Mouse (Mus musculus): ENCODE results near the gene Trpc3. TPM values are rescaled to one million over a fixed set of nuclear protein-coding genes. Genes with fewer than 3 reads are reported as not detected.

Trpc3 gene
- polyA plus RNA-seq (2012; rRNA removed) (5.7 and 6.0 TPM in 2 replicates), polyA plus RNA-seq (2014; fragmentation: Nextera tagmentation; extraction: Ambion mirVana) (3.5 and 3.9 TPM in 2 replicates)

GRCm38 (mm10) chr3:36689392-36690291 lies at the start of gene Trpc3:
Trpc3 (minus strand) TSS chr3:36690167.
- Histone ChIP-seq H3K9me3 (ENCODE audit: control insufficient read depth, low read length) (no peaks in the 10 kb centered on the region), H3K4me1 (ENCODE audit: control insufficient read depth, insufficient read depth, low read length) (peaks cover 10% of the 10 kb centered on the region; the same call in 1 of the 2 replicates), H3K4me3 (replicated peaks; ENCODE audit: low read length) (peak within 1 kb of the TSS; percentile 67), H3K36me3 (ENCODE audit: control insufficient read depth, insufficient read depth, low read length) (no peaks in the 10 kb centered on the region), H3K4me2 (replicated peaks; ENCODE audit: low read depth, low read length, severe bottlenecking) (peak within 1 kb of the TSS; percentile 86), H3K9ac (ENCODE audit: low read depth, low read length, severe bottlenecking) (peak within 1 kb of the TSS; percentile 78), H3K27ac (replicated peaks; ENCODE audit: low read depth, low read length) (no peak within 1 kb of the TSS), H3K27me3 (ENCODE audit: control insufficient read depth, insufficient read depth, low read length) (peaks cover 18% of the 10 kb centered on the region)
- TF ChIP-seq POLR2A (IDR thresholded peaks at IDR 0.05; ENCODE audit: borderline replicate concordance, extremely low read depth, insufficient read depth, insufficient read length) = no peak
- under 1% methylated on average over 51 of the region's 91 CpGs for WGBS
- peak; percentile 86 for ATAC-seq (ENCODE audit: low FRiP score, low read depth)
- peak; percentile 75 for DNase-seq (ENCODE audit: low spot score)

GRCm38 (mm10) chr3:36738071-36738470 lies 48.1 kb upstream of the Trpc3 start:
- Histone ChIP-seq H3K27ac (replicated peaks; ENCODE audit: low read depth, low read length) (no peak overlapping the region), H3K4me2 (replicated peaks; ENCODE audit: low read depth, low read length, severe bottlenecking) (no peak overlapping the region), H3K9ac (ENCODE audit: low read depth, low read length, severe bottlenecking) (no peak overlapping the region), H3K36me3 (ENCODE audit: control insufficient read depth, insufficient read depth, low read length) (no peaks in the 10 kb centered on the region), H3K27me3 (ENCODE audit: control insufficient read depth, insufficient read depth, low read length) (no peaks in the 10 kb centered on the region), H3K9me3 (ENCODE audit: control insufficient read depth, low read length) (no peaks in the 10 kb centered on the region), H3K4me3 (replicated peaks; ENCODE audit: low read length) (no peak overlapping the region), H3K4me1 (ENCODE audit: control insufficient read depth, insufficient read depth, low read length) (no peaks in the 10 kb centered on the region)
- no peak for TF ChIP-seq POLR2A (IDR thresholded peaks at IDR 0.05; ENCODE audit: borderline replicate concordance, extremely low read depth, insufficient read depth, insufficient read length)
- no peak for ATAC-seq (ENCODE audit: low FRiP score, low read depth)
- DNase-seq (ENCODE audit: low spot score) = no peak
- WGBS = 72% methylated on average over 4 of the region's 4 CpGs

DNA sequence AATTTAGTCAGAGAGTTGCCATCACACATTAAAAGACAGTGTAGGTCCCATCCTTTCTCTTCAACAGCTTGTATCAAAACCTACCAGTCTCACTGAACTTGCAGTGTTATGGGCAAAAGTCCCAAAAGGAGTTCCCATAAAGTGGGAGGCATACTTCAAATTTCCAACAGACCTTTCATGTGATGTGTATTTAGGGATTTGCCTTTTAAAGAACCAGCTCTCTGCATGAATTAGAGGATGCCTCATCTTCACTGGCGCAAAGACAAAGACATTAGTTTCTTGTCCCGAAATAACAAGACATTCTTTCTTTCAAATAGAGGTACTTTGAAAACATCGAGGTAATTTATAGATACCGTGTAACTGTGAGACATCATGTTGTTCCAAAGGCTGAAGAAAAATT lies 43.1 kb upstream of the Trpc3 start:
- H3K4me1 ChIP-seq (ENCODE audit: control insufficient read depth, insufficient read depth, low read length) = no peaks in the 10 kb centered on the region
- no peak overlapping the region for H3K4me3 ChIP-seq (replicated peaks; ENCODE audit: low read length)
- 93% methylated on average over 4 of the region's 4 CpGs for WGBS
- H3K4me2 ChIP-seq (replicated peaks; ENCODE audit: low read depth, low read length, severe bottlenecking) = no peak overlapping the region
- no peak overlapping the region for H3K27ac ChIP-seq (replicated peaks; ENCODE audit: low read depth, low read length)
- no peaks in the 10 kb centered on the region for H3K9me3 ChIP-seq (ENCODE audit: control insufficient read depth, low read length)
- no peak for TF ChIP-seq POLR2A (IDR thresholded peaks at IDR 0.05; ENCODE audit: borderline replicate concordance, extremely low read depth, insufficient read depth, insufficient read length)
- H3K9ac ChIP-seq (ENCODE audit: low read depth, low read length, severe bottlenecking) = no peak overlapping the region
- no peak for DNase-seq (ENCODE audit: low spot score)
- no peaks in the 10 kb centered on the region for H3K27me3 ChIP-seq (ENCODE audit: control insufficient read depth, insufficient read depth, low read length)
- no peak for ATAC-seq (ENCODE audit: low FRiP score, low read depth)
- no peaks in the 10 kb centered on the region for H3K36me3 ChIP-seq (ENCODE audit: control insufficient read depth, insufficient read depth, low read length)

GRCm38 (mm10) chr3:36726545-36726944 lies 36.6 kb upstream of the Trpc3 start:
- H3K27me3 ChIP-seq (ENCODE audit: control insufficient read depth, insufficient read depth, low read length) = no peaks in the 10 kb centered on the region
- H3K36me3 ChIP-seq (ENCODE audit: control insufficient read depth, insufficient read depth, low read length) = no peaks in the 10 kb centered on the region
- 59% methylated on average over 8 of the region's 8 CpGs for WGBS
- no peak for TF ChIP-seq POLR2A (IDR thresholded peaks at IDR 0.05; ENCODE audit: borderline replicate concordance, extremely low read depth, insufficient read depth, insufficient read length)
- ATAC-seq (ENCODE audit: low FRiP score, low read depth) = no peak
- H3K9me3 ChIP-seq (ENCODE audit: control insufficient read depth, low read length) = no peaks in the 10 kb centered on the region
- H3K4me3 ChIP-seq (replicated peaks; ENCODE audit: low read length) = no peak overlapping the region
- no peaks in the 10 kb centered on the region for H3K4me1 ChIP-seq (ENCODE audit: control insufficient read depth, insufficient read depth, low read length)
- no peak overlapping the region for H3K9ac ChIP-seq (ENCODE audit: low read depth, low read length, severe bottlenecking)
- DNase-seq (ENCODE audit: low spot score) = no peak
- no peak overlapping the region for H3K27ac ChIP-seq (replicated peaks; ENCODE audit: low read depth, low read length)
- H3K4me2 ChIP-seq (replicated peaks; ENCODE audit: low read depth, low read length, severe bottlenecking) = no peak overlapping the region

DNA sequence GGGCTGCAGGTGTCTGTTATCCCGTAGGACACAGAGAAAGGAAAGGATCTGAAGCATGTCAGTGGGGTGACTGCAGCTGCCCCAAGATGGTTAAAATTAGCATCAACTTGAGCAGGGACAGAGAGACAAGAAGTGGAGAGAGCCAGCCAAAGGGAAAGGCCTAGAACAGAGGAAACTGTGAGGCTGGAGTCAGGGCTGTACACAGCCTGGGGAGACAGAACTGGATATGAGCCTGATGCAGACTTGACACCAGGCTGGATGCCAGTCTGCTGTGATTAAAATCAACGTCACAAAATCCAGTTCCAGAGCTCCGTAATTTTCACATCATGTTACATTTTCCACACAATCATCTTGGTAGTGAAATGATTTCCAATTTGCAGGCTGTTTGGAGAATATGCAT lies 31.9 kb upstream of the Trpc3 start:
- TF ChIP-seq POLR2A (IDR thresholded peaks at IDR 0.05; ENCODE audit: borderline replicate concordance, extremely low read depth, insufficient read depth, insufficient read length) = no peak
- Histone ChIP-seq H3K9me3 (ENCODE audit: control insufficient read depth, low read length) (no peaks in the 10 kb centered on the region), H3K4me3 (replicated peaks; ENCODE audit: low read length) (no peak overlapping the region), H3K27me3 (ENCODE audit: control insufficient read depth, insufficient read depth, low read length) (no peaks in the 10 kb centered on the region), H3K9ac (ENCODE audit: low read depth, low read length, severe bottlenecking) (no peak overlapping the region), H3K4me2 (replicated peaks; ENCODE audit: low read depth, low read length, severe bottlenecking) (no peak overlapping the region), H3K36me3 (ENCODE audit: control insufficient read depth, insufficient read depth, low read length) (no peaks in the 10 kb centered on the region), H3K4me1 (ENCODE audit: control insufficient read depth, insufficient read depth, low read length) (no peaks in the 10 kb centered on the region), H3K27ac (replicated peaks; ENCODE audit: low read depth, low read length) (no peak overlapping the region)
- 68% methylated on average over 3 of the region's 3 CpGs for WGBS
- DNase-seq (ENCODE audit: low spot score) = no peak
- no peak for ATAC-seq (ENCODE audit: low FRiP score, low read depth)
